Mouse (Mus musculus) ES-E14 (cell line): Measurements from ENCODE around the gene AF067063.
"Not testable (repeated sequence)": the region's sequence is repeated elsewhere in the genome, so short reads cannot be mapped to it uniquely, and the experiment has no call there.

ENCODE experiments used
- HCFC1 ChIP-seq: IDR thresholded peaks from 2 replicates; pipeline ENCODE4 v1.6.1; 2012; ENCODE audit warnings: low read length, inconsistent platforms, borderline replicate concordance; ENCODE audit not compliant: insufficient read depth
- ZNF384 ChIP-seq: IDR thresholded peaks from 2 replicates; pipeline ENCODE4 v1.6.1; 2012; ENCODE audit warnings: low read depth, low read length, inconsistent platforms

DNA sequence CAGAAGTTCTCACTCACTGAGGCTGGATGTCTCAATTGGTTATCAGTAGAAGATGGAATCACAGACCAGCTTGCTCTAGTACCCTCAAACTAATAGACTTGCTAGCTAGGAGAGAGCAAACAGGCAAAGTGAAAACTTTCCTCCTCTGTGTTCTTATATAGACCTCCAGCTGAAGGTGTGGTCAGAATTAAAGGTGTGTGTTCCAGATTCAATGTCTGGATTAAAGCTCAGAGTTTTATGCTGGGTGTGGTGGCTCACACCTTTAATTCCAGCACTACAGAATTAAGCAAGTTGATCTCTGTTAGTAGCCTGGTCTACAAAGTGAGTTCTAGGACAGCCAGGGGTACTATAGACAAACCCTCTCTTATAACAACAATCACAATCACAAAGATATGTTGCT lies at the start of gene AF067063:
- TF ChIP-seq HCFC1, ZNF384: not testable (repeated sequence)
